Mouse (Mus musculus): ENCODE results near the gene Nav2.

The Nav2 gene

DNA sequence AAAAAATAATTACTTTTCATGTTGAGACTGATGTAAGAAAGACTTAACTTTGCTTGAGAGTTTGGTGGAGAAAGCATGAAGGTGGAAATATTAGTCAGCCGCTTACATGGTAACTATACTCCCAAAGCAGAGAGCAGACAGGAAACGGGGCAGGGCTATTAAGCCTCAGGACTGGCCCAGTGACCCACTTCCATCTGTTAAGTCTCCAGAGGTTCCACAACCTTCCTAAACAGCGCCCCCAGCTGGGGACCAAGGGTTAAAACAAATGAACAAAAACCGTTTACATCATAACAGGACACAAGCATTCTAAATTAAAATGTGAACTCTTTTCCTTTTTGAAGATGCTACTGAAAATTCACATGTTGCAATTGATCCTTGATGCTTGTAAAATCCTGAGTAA is 29.7 kb downstream of the Nav2 start:
- DNase-seq, result no peak

DNA sequence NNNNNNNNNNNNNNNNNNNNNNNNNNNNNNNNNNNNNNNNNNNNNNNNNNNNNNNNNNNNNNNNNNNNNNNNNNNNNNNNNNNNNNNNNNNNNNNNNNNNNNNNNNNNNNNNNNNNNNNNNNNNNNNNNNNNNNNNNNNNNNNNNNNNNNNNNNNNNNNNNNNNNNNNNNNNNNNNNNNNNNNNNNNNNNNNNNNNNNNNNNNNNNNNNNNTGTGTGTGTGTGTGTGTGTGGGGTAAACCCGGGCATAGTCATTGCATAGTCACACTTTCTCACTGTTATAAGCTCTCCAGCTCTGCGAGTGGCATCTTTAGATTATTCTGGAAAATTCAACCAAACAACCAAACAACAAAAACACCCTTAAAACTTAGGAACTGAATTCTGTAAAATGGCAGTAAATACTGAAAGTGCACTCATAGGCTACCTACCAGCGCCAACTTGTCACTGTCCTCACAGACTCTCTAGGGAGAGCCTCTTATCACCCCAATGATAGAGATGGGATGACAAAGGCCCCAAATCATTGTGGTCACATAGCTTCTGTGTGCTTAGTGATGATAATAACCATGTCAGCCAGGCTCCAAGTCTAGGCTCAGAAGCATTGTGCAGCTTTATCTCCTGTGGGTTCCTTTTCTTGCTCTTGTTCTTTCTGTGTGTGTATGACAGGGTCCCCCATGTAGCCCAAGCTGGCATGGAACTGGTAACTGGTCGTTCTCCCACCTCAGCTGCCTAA is 40.0 kb downstream of the Nav2 start:
- DNase-seq, result no peak

DNA sequence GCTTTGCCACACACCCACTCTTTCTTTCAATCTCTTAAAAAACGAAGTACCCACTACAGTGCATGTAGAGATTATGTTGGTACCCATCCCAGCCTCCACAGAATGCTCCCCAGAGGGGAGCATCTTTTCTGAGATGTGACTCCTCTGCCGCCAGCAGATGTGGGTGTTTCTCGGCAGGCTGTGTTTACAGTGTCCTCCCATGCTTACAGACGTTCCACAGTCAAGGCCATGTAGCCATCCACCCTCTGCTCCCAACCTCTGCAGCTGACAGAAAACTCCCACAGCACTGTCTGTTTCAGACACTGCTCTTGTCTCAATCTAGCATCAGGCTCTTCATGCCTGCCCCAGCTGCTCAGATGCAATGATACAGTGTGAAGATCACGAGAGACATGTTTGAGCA is 46.0 kb downstream of the Nav2 start:
- DNase-seq, result no peak

DNA sequence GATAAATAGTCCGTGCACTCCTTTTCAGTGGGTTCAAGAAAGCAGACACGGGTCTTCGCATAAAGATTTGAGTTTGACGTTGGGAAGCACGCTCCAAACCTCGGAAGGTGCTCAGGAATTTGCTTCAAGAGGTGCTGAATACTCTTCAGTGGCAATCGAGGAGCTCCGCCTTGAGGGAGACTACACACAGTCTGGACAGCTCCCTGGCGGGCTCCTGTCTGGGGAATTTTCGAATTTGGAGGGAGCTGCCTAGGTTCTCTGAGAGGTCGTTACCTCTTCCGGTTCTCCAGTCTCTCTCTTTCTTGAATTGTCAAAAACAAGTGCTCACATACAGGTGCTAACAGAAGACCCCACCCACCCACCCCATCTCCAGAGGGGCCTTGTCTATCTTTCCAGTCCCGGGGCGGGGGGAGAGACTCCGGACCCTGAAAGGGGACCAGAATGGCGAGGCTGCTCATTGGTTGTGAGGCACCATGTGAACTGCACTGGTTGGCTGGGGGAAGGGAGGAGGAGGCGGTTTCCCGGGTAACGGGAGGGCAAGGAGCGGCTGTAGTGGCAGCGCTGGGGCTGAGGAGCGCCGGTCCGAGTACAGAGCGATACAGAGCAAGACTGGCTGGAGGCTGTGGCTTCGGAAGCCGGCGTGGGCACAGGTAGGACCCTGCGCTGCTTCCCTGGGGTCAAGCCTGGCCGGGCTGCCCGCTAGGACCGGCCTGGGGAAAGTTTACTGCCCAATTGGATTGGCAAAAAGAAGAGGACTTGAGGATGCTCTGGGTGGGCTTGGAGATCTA is 50.2 kb downstream of the Nav2 start:
- peak; percentile 86 for DNase-seq

DNA sequence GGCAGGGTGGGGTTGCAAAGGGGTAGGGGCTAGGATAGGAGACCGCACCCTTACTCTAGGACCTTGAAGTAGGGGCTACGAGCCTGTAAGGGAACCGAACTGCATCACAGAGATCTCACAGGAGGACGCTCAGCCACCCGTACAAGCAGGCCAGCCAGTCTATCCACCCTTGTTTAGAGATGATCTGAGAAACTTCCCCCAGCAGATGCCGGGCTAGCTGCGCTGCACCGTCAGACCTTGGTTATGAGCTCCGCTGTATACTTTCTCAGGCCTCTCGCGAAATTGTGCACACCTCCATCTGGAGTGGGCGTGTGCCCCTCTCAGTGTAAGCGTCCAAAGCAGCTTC is 50.8 kb downstream of the Nav2 start:
- no peak for DNase-seq

DNA sequence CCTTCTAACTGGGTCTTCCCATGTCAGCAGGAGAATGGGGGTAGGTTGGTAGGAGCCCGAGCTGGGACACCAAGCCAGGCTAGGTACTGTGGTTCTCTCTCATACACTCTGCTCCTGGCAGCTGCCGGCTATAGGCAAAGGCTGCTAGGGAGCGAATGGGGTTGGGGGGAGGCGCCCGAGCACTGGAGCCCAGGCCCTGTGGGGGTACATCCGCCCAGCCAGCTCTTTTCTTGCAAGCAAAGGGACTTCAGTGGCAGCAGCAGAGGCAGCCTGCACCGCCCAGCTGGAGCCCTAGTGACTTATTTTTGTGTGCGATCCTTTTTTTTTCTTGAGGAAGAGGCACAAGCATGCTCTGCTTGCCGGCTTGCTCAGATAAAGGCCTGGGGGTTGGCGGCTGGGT is 51.6 kb downstream of the Nav2 start:
- DNase-seq, result no peak

DNA sequence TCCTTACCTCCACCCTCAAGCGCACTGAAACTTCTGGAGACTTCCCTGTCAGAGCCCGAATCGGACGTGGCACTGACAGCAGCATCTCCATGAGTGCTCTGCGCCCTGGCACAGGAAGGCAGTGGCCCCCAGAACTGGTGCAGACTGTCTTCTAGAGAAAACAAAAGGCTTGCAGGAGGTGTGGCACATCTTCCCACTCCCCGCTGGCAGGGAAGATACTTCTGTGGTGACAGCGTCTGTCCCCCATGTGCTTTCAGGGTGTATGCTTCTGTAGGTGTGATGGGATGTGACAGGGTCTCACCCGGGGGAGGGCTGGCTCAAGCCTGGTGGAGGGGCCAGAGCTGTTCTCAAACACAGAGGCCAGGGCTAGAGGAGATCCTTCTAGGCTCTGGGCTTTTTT is 53.0 kb downstream of the Nav2 start:
- no peak for DNase-seq

DNA sequence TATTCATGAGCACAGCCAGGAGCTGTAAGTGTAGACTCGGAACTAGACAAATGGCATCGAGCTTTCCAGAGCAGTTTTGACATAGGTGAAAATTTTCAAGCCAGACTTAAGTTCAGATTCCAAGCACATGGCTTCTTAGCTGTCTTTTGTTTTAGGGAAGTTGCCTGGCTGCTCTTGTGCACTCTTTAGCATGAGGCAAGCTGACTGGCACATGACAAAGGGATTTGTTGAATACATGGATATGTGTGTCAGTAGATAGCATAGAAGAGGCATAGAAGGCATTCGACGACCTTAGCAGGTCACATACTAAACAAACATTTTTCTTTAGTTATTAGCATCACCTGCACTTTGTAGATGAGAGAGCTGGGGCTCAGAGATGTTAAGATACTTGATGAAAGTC is 53.4 kb downstream of the Nav2 start:
- DNase-seq, result no peak

DNA sequence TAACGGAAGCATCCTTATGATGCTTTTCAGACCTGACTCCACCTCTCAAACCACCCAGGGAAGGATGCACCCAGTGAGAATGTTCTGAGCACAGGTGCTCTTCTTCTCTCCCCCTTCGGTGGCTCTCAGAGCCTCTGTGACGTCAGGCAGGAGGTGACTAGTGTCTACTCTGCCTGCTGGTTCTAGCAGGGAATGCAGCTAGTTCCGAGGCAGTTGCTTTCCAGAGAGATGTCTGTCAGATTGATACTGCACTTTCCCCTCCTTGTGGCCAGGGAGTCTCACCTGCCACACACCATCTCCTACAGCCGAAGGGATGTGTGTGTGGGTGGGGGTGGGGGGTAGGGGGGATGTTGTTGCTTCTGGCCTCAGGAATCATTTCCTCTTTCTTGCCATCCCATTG is 54.6 kb downstream of the Nav2 start:
- no peak for DNase-seq

DNA sequence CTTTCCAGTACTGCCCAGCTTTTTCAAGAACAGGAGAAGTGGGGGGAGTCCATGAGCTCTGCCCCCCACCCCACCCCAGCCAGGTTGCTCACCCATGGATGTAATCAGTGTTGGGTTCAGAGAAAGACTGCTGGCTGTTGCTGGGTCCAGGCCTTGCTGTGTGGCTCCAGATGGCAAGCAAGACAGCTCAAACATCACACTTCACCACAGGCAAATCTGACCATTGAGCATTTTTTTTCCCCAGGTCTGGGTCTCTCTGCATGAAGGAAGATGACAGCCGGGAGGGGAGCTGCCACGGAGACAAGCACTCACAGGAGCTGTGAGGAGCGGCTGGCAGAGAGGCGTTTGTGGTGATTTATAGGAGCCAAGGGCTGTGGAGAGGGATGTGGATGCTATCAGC is 55.0 kb downstream of the Nav2 start:
- no peak for DNase-seq

DNA sequence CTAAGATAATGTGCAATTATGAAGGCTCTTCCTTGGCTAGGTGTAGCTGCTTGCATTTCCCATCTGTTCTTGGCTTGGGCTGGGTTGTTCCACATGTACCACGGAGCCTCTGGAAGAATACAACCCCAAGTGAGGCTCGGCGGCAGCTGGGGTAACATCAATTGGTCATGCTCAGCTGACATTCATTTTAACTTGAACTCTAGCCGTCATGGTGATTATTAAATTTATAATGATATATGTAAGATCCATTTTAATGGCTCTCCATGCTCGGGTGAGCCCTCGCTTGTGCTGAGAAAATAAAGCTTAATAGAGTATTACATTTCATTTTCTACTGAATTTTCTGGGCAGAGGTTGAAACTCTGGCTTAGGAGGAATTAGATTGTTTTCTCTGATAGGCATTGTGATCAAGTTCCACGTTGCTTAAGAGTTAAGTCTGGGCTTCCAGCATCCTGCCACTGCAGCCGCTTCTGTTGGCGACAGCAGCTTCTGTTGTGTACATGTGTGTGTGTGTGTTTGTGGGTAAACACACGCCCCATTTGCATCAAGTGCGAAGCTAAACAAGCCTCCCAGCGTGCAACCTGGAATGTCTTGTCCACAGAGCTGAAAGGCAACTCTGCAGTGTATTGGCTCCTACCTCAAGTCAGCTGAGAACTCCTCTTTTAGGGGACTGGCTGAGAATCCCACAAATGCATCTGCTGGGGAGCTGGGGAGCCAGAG is 57.4 kb downstream of the Nav2 start:
- DNase-seq, result no peak

DNA sequence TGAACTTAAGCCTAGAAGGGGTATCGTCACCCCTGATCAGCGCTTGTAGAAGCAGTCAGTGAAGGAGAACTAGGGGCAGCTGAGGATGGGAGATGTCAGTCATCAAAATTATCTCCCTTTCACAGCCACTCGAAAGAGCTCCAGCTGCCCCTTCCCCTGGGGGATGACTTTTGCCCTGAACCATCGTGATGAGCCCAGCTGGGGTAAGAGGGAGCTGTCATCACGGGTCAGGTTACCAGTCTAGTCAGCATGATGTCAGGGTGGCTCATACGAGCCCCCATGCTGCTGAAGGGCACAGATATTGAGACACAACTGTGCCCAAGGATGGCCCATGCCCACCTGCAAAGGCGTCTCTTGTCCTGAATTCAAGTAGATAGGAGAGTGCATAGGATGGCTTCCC is 72.5 kb downstream of the Nav2 start:
- no peak for DNase-seq

DNA sequence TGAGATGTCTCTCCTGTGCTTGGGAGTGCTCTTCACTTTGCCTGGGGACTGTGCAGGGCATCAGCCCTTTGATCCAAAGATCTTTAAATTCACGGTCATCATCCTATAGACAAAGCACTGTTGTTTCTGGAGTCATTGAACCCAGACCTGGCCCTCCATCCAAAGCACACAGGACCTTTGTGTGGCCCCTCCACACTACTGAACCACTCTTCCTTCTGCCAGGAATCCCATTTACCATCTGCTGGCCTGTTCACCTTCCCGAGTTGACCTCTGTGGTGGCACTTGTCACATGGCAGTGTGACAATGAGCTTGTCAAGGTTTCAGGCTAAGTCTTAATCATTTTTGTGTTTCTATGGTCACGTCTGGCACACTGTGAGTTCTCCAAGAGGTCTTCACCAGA is 73.3 kb downstream of the Nav2 start:
- no peak for DNase-seq

DNA sequence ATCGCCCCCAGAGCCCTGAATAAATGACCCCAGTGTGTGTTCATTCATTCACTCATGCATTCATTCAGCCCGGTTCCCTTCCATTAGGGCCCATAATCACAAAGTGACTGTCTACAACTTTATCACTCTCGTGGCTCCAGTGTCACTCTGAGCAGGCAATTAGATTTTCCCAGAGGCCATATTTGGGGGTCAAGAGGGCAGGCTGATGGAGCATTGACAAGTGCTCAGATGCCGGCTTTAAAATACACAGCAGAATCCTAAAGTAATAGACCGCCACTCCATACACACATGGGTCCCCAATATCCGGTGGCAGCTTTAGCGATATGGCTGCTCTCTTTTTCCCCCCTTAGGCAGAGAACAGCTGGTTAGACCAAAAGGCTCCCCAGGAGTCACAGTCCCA is 74.1 kb downstream of the Nav2 start:
- DNase-seq, result no peak

DNA sequence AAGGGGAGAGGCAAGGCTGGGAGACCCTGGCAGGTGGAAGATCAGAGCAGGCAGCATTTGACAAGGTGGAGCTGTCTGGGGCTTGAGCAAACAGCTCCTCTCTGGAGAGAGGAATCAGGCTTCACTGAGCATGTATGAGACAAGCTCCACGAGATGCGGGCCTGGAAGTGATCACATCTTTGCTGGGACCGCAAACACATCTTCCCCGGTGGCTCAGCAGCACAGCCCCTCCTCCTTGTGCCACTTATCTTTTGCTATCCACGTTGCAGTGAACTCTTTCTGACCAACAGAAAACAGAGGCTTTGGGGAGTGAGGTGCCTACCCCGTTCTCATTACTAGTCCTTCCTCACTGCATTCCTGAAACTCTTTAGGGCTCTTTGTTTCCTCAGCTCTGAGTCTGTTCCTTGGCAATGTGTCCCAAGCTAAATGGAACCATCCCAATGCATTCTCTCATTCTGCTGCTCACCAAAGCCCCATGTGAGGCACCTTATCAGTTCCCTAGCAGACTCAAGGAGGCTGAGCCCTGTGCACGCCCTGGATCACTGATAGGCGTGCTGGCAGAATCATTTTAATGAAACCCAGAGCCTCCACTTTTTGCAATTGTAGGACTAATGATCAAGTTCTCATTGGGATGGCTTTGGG is 83.5 kb downstream of the Nav2 start:
- no peak for DNase-seq

DNA sequence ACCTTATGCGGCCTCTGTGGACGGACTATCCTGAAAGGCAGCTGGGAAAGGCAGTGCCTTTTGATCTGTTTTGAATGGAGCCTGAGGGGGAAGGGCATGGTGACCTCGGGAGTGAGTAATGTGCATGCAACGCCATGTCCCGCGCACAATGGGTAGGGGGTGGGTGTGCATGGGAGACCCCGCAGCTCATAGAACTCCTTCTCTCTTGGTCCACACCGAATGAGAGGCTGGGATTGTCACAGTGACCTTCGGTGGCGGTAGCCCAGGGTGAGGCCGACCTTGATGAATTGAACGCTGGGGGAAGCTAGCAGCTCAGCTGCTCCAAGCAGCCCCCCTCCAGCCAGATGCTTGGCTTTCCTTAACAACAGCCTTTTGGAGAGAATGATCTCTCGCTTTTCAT is 86.7 kb downstream of the Nav2 start:
- DNase-seq, result no peak

DNA sequence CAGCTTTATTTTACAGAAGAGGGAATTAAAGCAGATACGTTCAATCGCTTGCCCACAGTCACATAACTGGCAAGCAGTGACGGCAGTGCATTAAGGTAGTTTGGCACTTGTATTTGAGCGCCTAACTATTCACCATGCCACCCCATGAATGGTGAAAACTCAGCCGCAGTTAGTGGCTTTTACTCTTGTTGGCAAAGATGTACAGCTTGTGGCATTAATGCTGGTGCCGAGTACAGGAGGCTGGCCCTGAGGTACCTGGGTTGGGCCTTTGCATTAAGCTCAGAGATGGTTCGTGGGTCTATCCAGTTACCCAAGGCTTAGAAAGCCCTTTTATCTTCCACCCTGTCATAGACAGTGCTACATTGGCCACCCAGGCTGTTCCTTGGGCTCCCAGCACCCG is 87.2 kb downstream of the Nav2 start:
- DNase-seq, result no peak

DNA sequence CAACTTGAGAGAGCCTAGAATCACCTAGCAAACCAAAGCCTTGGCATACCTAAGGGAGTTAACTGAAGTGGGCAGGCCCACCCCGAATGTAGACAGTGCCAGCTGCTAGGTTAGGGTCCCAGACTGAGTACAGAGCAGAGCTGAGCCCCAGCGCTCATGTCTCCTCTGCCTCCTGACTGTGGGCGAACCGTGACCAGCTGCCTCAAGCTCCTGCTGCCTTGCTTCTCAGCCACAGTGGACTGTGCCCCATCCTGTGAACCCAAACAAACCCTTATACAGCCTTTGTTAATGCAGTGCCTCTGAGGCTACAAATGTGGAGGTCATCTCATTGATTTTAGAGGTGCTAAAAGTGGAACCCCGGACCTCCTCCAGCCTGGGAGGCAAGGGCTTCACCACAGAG is 88.3 kb downstream of the Nav2 start:
- no peak for DNase-seq

DNA sequence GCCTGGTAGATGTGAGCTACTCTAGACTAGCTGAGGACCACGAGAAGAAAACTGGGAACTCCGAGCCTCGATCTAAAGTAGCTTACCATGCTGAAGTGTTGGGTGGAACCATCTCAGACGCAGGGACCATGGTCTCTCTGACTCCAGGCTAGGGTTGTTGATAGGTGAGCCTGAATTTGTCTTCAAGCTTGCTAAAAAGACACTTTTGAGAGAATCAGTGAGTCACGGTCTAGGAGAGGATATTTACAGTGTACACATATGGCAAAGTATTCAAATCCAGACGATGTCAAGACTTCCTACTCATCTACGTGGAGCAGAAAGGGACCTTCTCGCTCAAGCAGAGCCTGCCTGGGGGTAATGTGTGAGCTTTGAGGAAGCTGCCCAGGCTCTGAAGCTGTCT is 89.6 kb downstream of the Nav2 start:
- no peak for DNase-seq

DNA sequence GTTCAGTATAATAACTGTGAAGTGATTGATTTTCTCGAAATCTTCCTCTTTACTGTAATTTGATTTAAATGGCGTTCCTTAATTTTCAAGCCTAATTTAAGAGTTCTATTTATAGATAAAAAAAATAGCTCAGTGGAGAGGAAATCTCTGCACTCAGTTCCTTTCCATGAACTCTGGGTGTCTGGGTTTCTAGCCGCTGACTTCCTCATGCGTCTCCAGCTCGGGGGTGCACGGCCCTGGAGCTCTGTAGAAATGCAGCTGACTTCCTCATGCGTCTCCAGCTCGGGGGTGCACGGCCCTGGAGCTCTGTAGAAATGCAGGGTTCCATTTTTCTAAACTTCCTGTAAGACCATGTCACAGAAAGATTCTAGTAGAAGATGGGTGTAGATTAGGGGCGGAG is 90.1 kb downstream of the Nav2 start:
- DNase-seq, result no peak

DNA sequence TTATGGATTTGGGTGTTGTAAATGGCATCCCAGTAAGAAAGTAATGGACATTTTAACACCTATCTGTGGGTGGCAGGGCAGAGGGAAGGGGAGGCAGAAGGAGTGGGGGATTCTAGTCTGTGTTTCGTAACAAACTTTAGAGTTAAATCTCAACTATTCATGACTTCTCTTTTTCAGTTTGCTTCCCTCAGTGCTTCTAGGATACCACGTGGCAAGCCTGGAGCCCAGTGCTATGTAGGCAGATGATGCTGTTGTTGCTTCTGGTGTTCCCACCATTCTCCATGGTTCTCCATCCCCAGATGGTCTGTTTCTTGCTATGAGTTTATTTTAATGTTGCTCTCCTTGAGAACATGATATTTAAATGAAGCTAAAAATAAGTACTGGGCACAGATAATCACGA is 92.3 kb downstream of the Nav2 start:
- DNase-seq, result no peak

DNA sequence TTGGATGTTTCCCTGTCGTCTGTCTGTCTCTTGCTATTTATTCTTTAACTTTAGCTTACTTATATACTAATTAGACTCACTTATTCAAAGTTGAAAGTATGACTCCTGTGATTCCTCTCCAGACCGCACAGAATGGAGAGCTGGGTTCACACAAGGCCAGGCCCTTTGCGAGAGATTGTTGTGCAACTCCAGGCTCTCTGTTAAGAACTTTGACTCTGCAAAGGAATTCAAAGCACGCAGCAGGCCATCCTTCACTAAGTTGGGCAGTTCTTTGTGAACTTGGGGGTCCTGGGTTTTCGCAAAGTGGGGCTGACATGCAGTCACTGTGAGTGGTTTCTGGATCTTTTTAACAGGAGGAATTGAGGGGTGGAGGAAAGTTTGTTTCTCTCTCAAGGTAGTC is 95.9 kb downstream of the Nav2 start:
- no peak for DNase-seq

DNA sequence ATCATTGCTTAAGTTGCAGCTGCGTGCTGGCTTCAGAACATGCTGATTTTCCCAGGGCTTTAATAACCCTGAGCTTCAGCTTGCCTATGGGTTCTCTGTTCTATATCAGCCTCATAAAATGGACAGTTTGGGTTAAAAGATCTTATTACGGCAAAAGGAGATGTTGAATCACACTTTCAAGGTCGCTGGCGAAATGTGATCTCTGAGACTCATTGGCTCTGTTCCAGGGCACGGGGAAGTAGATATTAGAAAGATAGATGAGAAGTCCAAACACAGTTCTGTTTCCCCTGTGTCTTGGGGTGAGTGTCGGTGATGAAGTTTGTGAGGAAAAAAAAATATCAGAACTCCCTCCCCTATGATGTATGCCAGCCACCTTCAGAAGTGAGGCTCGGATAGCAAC is 98.4 kb downstream of the Nav2 start:
- DNase-seq, result no peak

DNA sequence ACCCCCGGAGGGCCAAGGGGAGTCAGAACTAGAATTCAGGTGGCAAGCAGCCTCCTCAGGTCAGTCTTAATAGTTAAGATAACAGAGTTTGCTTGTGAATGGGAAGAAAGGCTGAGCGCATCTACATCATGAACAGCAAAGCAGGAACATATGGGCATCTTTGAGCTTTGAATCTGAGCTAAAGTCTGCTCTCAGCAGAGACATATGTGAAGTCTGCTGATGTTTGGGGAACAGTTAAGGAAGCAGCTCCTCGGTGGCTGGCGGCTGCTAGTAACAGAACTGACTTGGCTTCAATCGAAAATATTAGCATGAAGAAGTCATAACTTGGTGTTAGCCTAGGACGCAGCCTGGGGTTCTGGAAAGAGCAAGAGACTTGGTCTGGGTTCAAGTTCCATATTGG is 102.2 kb downstream of the Nav2 start:
- no peak for DNase-seq

Data from cerebellum, adult 11 months (tissue).